Mouse (Mus musculus): ENCODE results near the gene Rpusd3. TPM values are rescaled to one million over a fixed set of nuclear protein-coding genes. Genes with fewer than 3 reads are reported as not detected.

Gene Rpusd3
- polyA plus RNA-seq (2012; rRNA removed): 43.1 and 44.9 TPM in 2 replicates

- peak within 1 kb of the TSS; percentile 93 for H3K4me3 ChIP-seq (replicated peaks; ENCODE audit: extremely low read depth, low read depth, low read length)
- under 1% methylated on average over 25 of the region's 25 CpGs for WGBS
- DNase-seq: peak; percentile 100
- TF ChIP-seq CTCF (IDR thresholded peaks at IDR 0.05; ENCODE audit: insufficient read depth, low read length): no peak
- peak; percentile 90; the same call in 1 of the 2 replicates for TF ChIP-seq POLR2A (IDR thresholded peaks at IDR 0.05; ENCODE audit: borderline replicate concordance, extremely low read depth, low read depth, low read length)
- peaks cover 6% of the 10 kb centered on the region for H3K4me1 ChIP-seq (ENCODE audit: control insufficient read depth, insufficient read depth, low read length)
These were observed at the start of gene Rpusd3 for GRCm38 (mm10) chr6:113419199-113419587. TSS of gene Rpusd3 (minus strand) at chr6:113419340.

GRCm38 (mm10) chr6:113468512-113468911 is 49.4 kb upstream of the Rpusd3 start:
- 68% methylated on average over 3 of the region's 3 CpGs for WGBS
- peaks cover 12% of the 10 kb centered on the region for H3K4me1 ChIP-seq (ENCODE audit: control insufficient read depth, insufficient read depth, low read length)
- no peak for DNase-seq
- no peak overlapping the region for H3K4me3 ChIP-seq (replicated peaks; ENCODE audit: extremely low read depth, low read depth, low read length)
- TF ChIP-seq POLR2A (IDR thresholded peaks at IDR 0.05; ENCODE audit: borderline replicate concordance, extremely low read depth, low read depth, low read length) (no peak), CTCF (IDR thresholded peaks at IDR 0.05; ENCODE audit: insufficient read depth, low read length) (no peak)

GRCm38 (mm10) chr6:113465602-113466001 is 46.5 kb upstream of the Rpusd3 start:
- peaks cover 4% of the 10 kb centered on the region; the same call in 1 of the 2 replicates for H3K4me1 ChIP-seq (ENCODE audit: control insufficient read depth, insufficient read depth, low read length)
- 51% methylated on average over 5 of the region's 5 CpGs for WGBS
- TF ChIP-seq POLR2A (IDR thresholded peaks at IDR 0.05; ENCODE audit: borderline replicate concordance, extremely low read depth, low read depth, low read length): no peak
- no peak for TF ChIP-seq CTCF (IDR thresholded peaks at IDR 0.05; ENCODE audit: insufficient read depth, low read length)
- no peak overlapping the region for H3K4me3 ChIP-seq (replicated peaks; ENCODE audit: extremely low read depth, low read depth, low read length)
- no peak for DNase-seq

- H3K4me3 ChIP-seq (replicated peaks; ENCODE audit: extremely low read depth, low read depth, low read length): no peak overlapping the region
- DNase-seq: no peak
- 55% methylated on average over 7 of the region's 7 CpGs for WGBS
- no peaks in the 10 kb centered on the region; the same call in 1 of the 2 replicates for H3K4me1 ChIP-seq (ENCODE audit: control insufficient read depth, insufficient read depth, low read length)
- TF ChIP-seq POLR2A (IDR thresholded peaks at IDR 0.05; ENCODE audit: borderline replicate concordance, extremely low read depth, low read depth, low read length) (no peak), CTCF (IDR thresholded peaks at IDR 0.05; ENCODE audit: insufficient read depth, low read length) (no peak)
These were observed 44.9 kb upstream of the Rpusd3 start for GRCm38 (mm10) chr6:113464040-113464439.

GRCm38 (mm10) chr6:113458635-113459034 is 39.5 kb upstream of the Rpusd3 start:
- Histone ChIP-seq H3K4me3 (replicated peaks; ENCODE audit: extremely low read depth, low read depth, low read length) (peak overlapping the region; percentile 51), H3K4me1 (ENCODE audit: control insufficient read depth, insufficient read depth, low read length) (no peaks in the 10 kb centered on the region; the same call in 1 of the 2 replicates)
- WGBS: 51% methylated on average over 10 of the region's 10 CpGs
- peak; percentile 70; the same call in 1 of the 2 replicates for TF ChIP-seq POLR2A (IDR thresholded peaks at IDR 0.05; ENCODE audit: borderline replicate concordance, extremely low read depth, low read depth, low read length)
- no peak for TF ChIP-seq CTCF (IDR thresholded peaks at IDR 0.05; ENCODE audit: insufficient read depth, low read length)
- peak; percentile 70 for DNase-seq

GRCm38 (mm10) chr6:113457952-113458534 is 38.9 kb upstream of the Rpusd3 start, which contains the start of gene Il17re:
TSS of gene Il17re (plus strand) at chr6:113458484.
- DNase-seq: no peak
- TF ChIP-seq CTCF (IDR thresholded peaks at IDR 0.05; ENCODE audit: insufficient read depth, low read length) (no peak), POLR2A (IDR thresholded peaks at IDR 0.05; ENCODE audit: borderline replicate concordance, extremely low read depth, low read depth, low read length) (no peak)
- H3K4me1 ChIP-seq (ENCODE audit: control insufficient read depth, insufficient read depth, low read length): no peaks in the 10 kb centered on the region; the same call in 1 of the 2 replicates
- peak within 1 kb of the TSS; percentile 51 for H3K4me3 ChIP-seq (replicated peaks; ENCODE audit: extremely low read depth, low read depth, low read length)
- whole genome bisulfite sequencing: 28% methylated on average over 10 of the region's 10 CpGs

GRCm38 (mm10) chr6:113455007-113455406 is 35.9 kb upstream of the Rpusd3 start:
- H3K4me1 ChIP-seq (ENCODE audit: control insufficient read depth, insufficient read depth, low read length): no peaks in the 10 kb centered on the region; the same call in 1 of the 2 replicates
- DNase-seq: no peak
- no peak for TF ChIP-seq CTCF (IDR thresholded peaks at IDR 0.05; ENCODE audit: insufficient read depth, low read length)
- no peak for TF ChIP-seq POLR2A (IDR thresholded peaks at IDR 0.05; ENCODE audit: borderline replicate concordance, extremely low read depth, low read depth, low read length)
- H3K4me3 ChIP-seq (replicated peaks; ENCODE audit: extremely low read depth, low read depth, low read length): no peak overlapping the region
- WGBS: 54% methylated on average over 5 of the region's 5 CpGs

GRCm38 (mm10) chr6:113451839-113452238 is 32.7 kb upstream of the Rpusd3 start:
- Histone ChIP-seq H3K4me1 (ENCODE audit: control insufficient read depth, insufficient read depth, low read length) (no peaks in the 10 kb centered on the region), H3K4me3 (replicated peaks; ENCODE audit: extremely low read depth, low read depth, low read length) (no peak overlapping the region)
- TF ChIP-seq POLR2A (IDR thresholded peaks at IDR 0.05; ENCODE audit: borderline replicate concordance, extremely low read depth, low read depth, low read length): no peak
- TF ChIP-seq CTCF (IDR thresholded peaks at IDR 0.05; ENCODE audit: insufficient read depth, low read length): no peak
- WGBS: 50% methylated on average over 2 of the region's 2 CpGs
- DNase-seq: no peak

- WGBS: 98% methylated on average over 4 of the region's 4 CpGs
- Histone ChIP-seq H3K4me1 (ENCODE audit: control insufficient read depth, insufficient read depth, low read length) (peaks cover 3% of the 10 kb centered on the region; the same call in 1 of the 2 replicates), H3K4me3 (replicated peaks; ENCODE audit: extremely low read depth, low read depth, low read length) (no peak overlapping the region)
- TF ChIP-seq POLR2A (IDR thresholded peaks at IDR 0.05; ENCODE audit: borderline replicate concordance, extremely low read depth, low read depth, low read length): no peak
- no peak for DNase-seq
These were observed 28.5 kb upstream of the Rpusd3 start for GRCm38 (mm10) chr6:113447639-113448038.
